Mouse (Mus musculus): ENCODE measurements at regions not wholly inside any gene's neighbourhood (a gene's known extent, or its start where the extent isn't known, plus 50 kb on each side); places are given as distances from the start of the nearest gene placed in this dataset.
"Not testable (repeated sequence)": the region's sequence is repeated elsewhere in the genome, so short reads cannot be mapped to it uniquely, and the experiment has no call there.

DNA sequence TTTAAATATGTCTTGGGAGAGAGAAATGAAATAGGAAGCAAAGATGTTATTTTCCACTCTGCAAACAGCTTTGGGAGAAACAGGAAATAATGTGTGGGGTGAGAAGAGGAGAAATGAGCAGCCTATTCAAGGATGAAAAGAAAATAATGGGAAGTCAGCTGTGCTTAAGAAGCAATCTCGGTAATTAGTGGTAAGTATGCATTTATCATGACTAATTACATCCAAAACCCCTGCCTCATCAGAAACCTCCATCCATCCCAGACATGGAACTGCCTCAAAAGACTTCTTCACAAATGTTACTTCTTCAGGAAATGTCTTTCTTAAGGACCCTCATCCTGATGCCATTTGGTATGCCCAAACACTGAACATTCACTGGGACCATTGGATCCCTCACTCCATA is 699.7 kb downstream of the Rapgef2 start:
- ATAC-seq (replicated peaks; ENCODE audit: low read depth, poor library complexity, severe bottlenecking): no peak

DNA sequence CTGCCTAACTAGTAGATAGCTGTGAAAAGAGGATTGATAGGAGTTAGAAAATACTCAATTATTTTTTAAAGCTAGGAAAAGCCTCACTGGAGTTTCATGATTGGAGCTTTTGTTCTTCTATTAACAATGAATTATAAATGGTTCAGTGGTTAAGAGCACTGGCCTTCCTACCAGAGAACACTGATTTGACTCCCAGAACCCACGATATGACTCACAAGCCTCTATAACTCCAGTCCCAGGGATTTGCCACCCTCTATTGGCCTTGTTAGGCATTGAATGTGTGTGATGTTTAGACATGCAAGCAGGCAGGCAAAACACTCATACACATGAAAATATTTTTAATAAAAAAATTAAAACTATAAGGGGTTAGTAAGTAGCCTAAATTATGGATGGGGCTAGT is 704.4 kb downstream of the Rapgef2 start:
- ATAC-seq (replicated peaks; ENCODE audit: low read depth, poor library complexity, severe bottlenecking): no peak

- no peak for ATAC-seq (replicated peaks; ENCODE audit: low read depth, poor library complexity, severe bottlenecking)
Observed at GRCm38 (mm10) chr3:78581100-78581499, 705.2 kb downstream of the Rapgef2 start.

DNA sequence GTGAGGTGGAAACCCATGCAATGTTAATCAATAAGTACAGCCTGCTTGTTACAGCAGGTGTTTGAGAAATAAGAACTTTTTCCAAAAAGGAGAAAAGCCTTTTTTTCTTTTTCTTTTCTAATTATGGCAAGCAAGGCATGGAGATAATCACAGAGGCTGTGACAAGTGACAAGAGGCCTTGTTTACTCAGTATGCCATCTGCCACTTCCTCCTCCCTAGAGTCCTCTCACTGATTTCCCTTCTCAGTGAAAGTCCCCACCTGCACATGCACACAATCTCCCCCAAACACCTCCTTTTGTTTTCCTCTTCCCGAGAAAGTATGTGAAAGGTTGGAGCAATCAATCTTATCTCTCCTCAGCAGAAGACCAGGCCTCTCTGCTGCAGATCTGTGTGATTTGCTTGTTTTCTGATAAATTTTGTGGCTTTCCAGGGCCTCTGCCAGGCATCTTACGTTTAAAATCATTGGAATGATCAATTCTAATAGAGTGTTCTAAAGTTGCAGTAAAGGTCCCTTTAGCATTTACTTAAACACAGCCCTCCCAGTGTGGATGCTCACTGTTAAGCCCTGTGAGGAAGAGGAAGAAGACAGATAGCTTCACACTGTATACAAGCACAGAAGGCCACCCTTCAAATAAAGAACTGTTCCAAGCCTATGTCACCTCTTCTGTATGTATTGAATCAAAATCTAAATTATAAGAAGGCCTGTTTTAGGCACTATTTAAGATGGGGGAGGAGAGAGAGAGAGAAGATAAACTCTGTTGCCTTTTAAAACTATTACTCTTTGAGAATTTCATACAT is 710.5 kb downstream of the Rapgef2 start:
- ATAC-seq (replicated peaks; ENCODE audit: low read depth, poor library complexity, severe bottlenecking): peak; percentile 18; the same call in 1 of the 2 replicates

DNA sequence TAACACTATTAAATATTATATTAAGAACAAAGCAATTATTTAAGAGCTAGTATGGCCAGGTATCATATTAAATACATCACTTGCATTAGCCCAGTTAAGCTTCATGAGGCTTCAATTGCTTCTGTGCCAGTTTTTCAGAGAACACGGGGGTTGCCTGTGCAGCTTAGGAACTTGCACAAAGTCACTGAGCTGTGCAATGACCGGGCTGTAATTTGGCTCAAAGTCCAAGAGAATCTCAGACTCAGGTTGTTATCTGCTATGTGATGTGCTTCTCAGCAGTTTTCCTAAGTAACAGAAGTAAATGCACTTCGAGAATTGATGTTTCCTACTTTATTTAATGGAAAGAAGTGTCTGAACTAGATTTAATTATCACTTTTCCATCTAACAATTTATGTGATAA is 711.5 kb downstream of the Rapgef2 start:
- ATAC-seq (replicated peaks; ENCODE audit: low read depth, poor library complexity, severe bottlenecking): no peak

GRCm38 (mm10) chr3:78573299-78573698 is 713.0 kb downstream of the Rapgef2 start:
- ATAC-seq (replicated peaks; ENCODE audit: low read depth, poor library complexity, severe bottlenecking): no peak

- ATAC-seq (replicated peaks; ENCODE audit: low read depth, poor library complexity, severe bottlenecking): not testable (repeated sequence)
Observed at GRCm38 (mm10) chr3:78564926-78565325, 721.4 kb downstream of the Rapgef2 start.
